Mouse (Mus musculus): ENCODE data around the gene Ccdc91. TPM values are rescaled to one million over a fixed set of nuclear protein-coding genes. Genes with fewer than 3 reads are reported as not detected.
A peak's percentile ranks its signal among the peaks of the same experiment; 100 is the strongest.

The Ccdc91 gene
- polyA plus RNA-seq, 1 experiment from 2014 or later = 41.9 TPM

GRCm38 (mm10) chr6:147661841-147662240, 186.2 kb downstream of the Ccdc91 start:
- no peak overlapping the region for H3K4me3 ChIP-seq (ENCODE audit: low read depth, low read length)
- H3K4me2 ChIP-seq (ENCODE audit: low read depth, low read length) = no peak overlapping the region
- no peaks in the 10 kb centered on the region for H3K27me3 ChIP-seq (ENCODE audit: control insufficient read depth, insufficient read depth, low read length)
- 84% methylated on average over 4 of the region's 4 CpGs for WGBS
- H3K9ac ChIP-seq (replicated peaks; ENCODE audit: low read depth, low read length) = no peak overlapping the region
- no peaks in the 10 kb centered on the region for H3K36me3 ChIP-seq (ENCODE audit: control insufficient read depth, insufficient read depth, low read length)
- no peaks in the 10 kb centered on the region for H3K9me3 ChIP-seq (ENCODE audit: control insufficient read depth, low read length)
- ATAC-seq (ENCODE audit: low read depth) = no peak
- H3K4me1 ChIP-seq (ENCODE audit: control insufficient read depth, insufficient read depth, low read length) = no peaks in the 10 kb centered on the region
- H3K27ac ChIP-seq (ENCODE audit: low read depth, low read length) = no peak overlapping the region

DNA sequence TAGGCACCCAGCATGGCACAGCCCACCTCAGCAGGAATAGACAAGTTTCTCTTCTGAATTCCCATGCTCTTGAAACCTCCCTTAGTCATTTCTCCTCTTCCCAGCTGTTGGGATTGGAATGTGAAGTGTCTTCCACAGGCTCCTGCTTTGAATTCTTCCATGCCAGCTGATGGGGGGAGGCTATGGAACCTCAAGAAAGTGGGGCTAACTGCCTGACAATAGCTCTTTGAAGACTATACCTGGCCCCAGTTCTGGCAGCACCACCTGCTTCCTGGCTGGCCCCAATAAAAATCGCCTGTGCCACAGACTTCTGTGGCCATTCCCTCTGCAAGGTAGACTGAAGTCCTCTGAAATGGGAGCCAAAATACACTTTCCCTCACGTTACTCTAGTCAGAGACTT, 187.0 kb downstream of the Ccdc91 start:
- 82% methylated on average over 2 of the region's 2 CpGs for WGBS
- no peak for ATAC-seq (ENCODE audit: low read depth)
- no peak overlapping the region for H3K4me2 ChIP-seq (ENCODE audit: low read depth, low read length)
- no peaks in the 10 kb centered on the region for H3K27me3 ChIP-seq (ENCODE audit: control insufficient read depth, insufficient read depth, low read length)
- H3K4me3 ChIP-seq (ENCODE audit: low read depth, low read length) = no peak overlapping the region
- H3K9me3 ChIP-seq (ENCODE audit: control insufficient read depth, low read length) = no peaks in the 10 kb centered on the region
- H3K27ac ChIP-seq (ENCODE audit: low read depth, low read length) = no peak overlapping the region
- no peaks in the 10 kb centered on the region for H3K36me3 ChIP-seq (ENCODE audit: control insufficient read depth, insufficient read depth, low read length)
- H3K9ac ChIP-seq (replicated peaks; ENCODE audit: low read depth, low read length) = no peak overlapping the region
- H3K4me1 ChIP-seq (ENCODE audit: control insufficient read depth, insufficient read depth, low read length) = no peaks in the 10 kb centered on the region

DNA sequence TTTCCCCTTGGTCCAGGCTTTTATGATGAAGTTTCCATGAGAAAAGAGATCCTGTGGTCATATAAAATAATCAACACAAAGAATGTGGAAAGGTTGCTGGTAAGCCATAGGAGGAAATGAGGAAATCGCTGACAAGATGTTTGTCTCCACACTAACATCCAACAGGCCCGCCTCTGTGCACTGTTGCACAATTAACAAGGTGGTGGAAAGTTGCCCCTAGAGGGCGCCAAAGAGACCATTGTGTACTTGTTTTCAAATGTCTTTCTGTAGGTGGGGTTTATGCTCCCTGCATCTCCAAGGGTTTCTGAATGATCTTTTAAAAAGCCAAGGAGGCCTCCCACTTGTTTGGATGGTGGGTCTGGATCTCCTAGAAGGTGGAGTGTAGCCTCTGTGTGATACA, 188.7 kb downstream of the Ccdc91 start:
- Histone ChIP-seq H3K4me3 (ENCODE audit: low read depth, low read length) (no peak overlapping the region), H3K9me3 (ENCODE audit: control insufficient read depth, low read length) (no peaks in the 10 kb centered on the region), H3K27me3 (ENCODE audit: control insufficient read depth, insufficient read depth, low read length) (no peaks in the 10 kb centered on the region), H3K4me2 (ENCODE audit: low read depth, low read length) (no peak overlapping the region), H3K4me1 (ENCODE audit: control insufficient read depth, insufficient read depth, low read length) (no peaks in the 10 kb centered on the region), H3K27ac (ENCODE audit: low read depth, low read length) (no peak overlapping the region), H3K9ac (replicated peaks; ENCODE audit: low read depth, low read length) (no peak overlapping the region), H3K36me3 (ENCODE audit: control insufficient read depth, insufficient read depth, low read length) (no peaks in the 10 kb centered on the region)
- no peak for ATAC-seq (ENCODE audit: low read depth)
- 59% methylated on average over 3 of the region's 3 CpGs for WGBS

DNA sequence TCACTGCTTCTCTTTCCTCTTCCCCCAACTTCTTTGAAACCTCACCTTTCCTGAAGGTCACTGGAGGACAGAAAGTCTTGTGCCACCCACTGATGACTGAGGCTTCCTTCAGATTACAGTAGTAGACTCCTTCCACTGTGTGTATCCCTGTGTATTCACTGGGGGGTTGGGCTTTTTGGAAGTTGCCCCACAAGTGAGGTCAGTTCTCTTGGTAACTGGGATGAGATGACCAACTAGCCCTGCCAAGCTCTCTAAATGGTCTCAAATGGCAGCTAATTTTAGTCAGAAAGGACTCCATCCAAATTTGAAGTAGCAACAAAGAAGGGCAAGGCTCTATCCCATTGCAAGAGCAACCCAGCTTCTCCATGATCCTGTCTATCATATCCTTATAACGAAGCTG, 195.7 kb downstream of the Ccdc91 start:
- 90% methylated on average over 1 of the region's 1 CpGs for WGBS
- no peaks in the 10 kb centered on the region for H3K27me3 ChIP-seq (ENCODE audit: control insufficient read depth, insufficient read depth, low read length)

DNA sequence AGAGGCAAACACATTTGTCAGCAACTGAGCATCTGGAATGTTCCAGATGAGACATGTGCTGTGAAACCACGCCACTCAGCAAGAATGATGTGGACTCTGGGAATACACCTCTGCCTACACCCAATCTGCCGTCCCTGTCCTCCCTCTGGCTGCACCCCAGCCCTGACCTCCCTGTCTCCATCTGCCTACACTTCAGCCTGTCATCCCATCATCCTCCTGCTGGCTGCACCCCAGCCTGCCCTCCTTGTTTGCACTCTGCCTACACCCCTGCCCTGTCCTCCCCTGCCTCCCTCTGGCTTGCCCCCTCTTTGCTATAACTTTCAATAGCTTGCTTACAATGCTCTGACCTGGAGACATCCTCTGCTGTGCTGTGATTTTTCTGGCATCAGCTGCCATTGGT, 196.9 kb downstream of the Ccdc91 start:
- ATAC-seq (ENCODE audit: low read depth) = no peak

More for the DNA sequence above, 195.7 kb downstream of the Ccdc91 start:
- Histone ChIP-seq H3K9me3 (ENCODE audit: control insufficient read depth, low read length) (no peaks in the 10 kb centered on the region), H3K4me3 (ENCODE audit: low read depth, low read length) (no peak overlapping the region), H3K4me1 (ENCODE audit: control insufficient read depth, insufficient read depth, low read length) (no peaks in the 10 kb centered on the region), H3K27ac (ENCODE audit: low read depth, low read length) (no peak overlapping the region), H3K9ac (replicated peaks; ENCODE audit: low read depth, low read length) (no peak overlapping the region), H3K36me3 (ENCODE audit: control insufficient read depth, insufficient read depth, low read length) (no peaks in the 10 kb centered on the region), H3K4me2 (ENCODE audit: low read depth, low read length) (no peak overlapping the region)
- ATAC-seq (ENCODE audit: low read depth) = no peak

GRCm38 (mm10) chr6:147675022-147675733, 199.6 kb downstream of the Ccdc91 start:
- Histone ChIP-seq H3K4me1 (ENCODE audit: control insufficient read depth, insufficient read depth, low read length) (no peaks in the 10 kb centered on the region), H3K27me3 (ENCODE audit: control insufficient read depth, insufficient read depth, low read length) (no peaks in the 10 kb centered on the region), H3K4me2 (ENCODE audit: low read depth, low read length) (no peak overlapping the region), H3K9ac (replicated peaks; ENCODE audit: low read depth, low read length) (no peak overlapping the region), H3K36me3 (ENCODE audit: control insufficient read depth, insufficient read depth, low read length) (no peaks in the 10 kb centered on the region), H3K27ac (ENCODE audit: low read depth, low read length) (no peak overlapping the region), H3K4me3 (ENCODE audit: low read depth, low read length) (no peak overlapping the region), H3K9me3 (ENCODE audit: control insufficient read depth, low read length) (no peaks in the 10 kb centered on the region)
- WGBS = 87% methylated on average over 7 of the region's 7 CpGs
- ATAC-seq (ENCODE audit: low read depth) = peak; percentile 66; the same call in 1 of the 2 replicates

More for the DNA sequence above, 196.9 kb downstream of the Ccdc91 start:
- H3K36me3 ChIP-seq (ENCODE audit: control insufficient read depth, insufficient read depth, low read length) = no peaks in the 10 kb centered on the region
- no peak overlapping the region for H3K4me3 ChIP-seq (ENCODE audit: low read depth, low read length)
- no peak overlapping the region for H3K27ac ChIP-seq (ENCODE audit: low read depth, low read length)
- H3K9me3 ChIP-seq (ENCODE audit: control insufficient read depth, low read length) = no peaks in the 10 kb centered on the region
- H3K4me1 ChIP-seq (ENCODE audit: control insufficient read depth, insufficient read depth, low read length) = no peaks in the 10 kb centered on the region
- no peaks in the 10 kb centered on the region for H3K27me3 ChIP-seq (ENCODE audit: control insufficient read depth, insufficient read depth, low read length)
- no peak overlapping the region for H3K4me2 ChIP-seq (ENCODE audit: low read depth, low read length)
- 89% methylated on average over 2 of the region's 2 CpGs for WGBS
- H3K9ac ChIP-seq (replicated peaks; ENCODE audit: low read depth, low read length) = no peak overlapping the region

DNA sequence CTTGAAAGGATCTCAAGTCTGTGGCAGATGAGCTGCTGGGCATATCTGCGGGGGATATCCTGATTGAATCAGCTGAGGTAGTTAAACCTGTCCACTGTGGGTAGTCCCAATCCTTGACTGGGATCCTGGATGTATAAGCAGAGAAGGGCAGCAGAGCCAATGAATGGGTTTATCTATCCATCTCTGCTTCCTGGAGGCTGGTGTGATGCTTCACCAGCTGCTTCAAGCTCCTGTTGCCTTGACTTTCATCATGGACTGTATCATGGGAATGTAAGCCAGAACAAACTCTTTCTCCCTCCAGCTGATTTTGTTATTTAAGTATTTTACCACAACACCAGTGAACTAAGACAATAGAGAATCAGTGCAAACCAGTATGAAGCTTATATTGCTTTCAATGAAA, 200.6 kb downstream of the Ccdc91 start:
- H3K9ac ChIP-seq (replicated peaks; ENCODE audit: low read depth, low read length) = no peak overlapping the region
- no peak overlapping the region for H3K4me2 ChIP-seq (ENCODE audit: low read depth, low read length)
- no peak overlapping the region for H3K27ac ChIP-seq (ENCODE audit: low read depth, low read length)
- H3K9me3 ChIP-seq (ENCODE audit: control insufficient read depth, low read length) = no peaks in the 10 kb centered on the region
- no peaks in the 10 kb centered on the region for H3K27me3 ChIP-seq (ENCODE audit: control insufficient read depth, insufficient read depth, low read length)
- WGBS = 93% methylated on average over 1 of the region's 1 CpGs
- no peaks in the 10 kb centered on the region for H3K36me3 ChIP-seq (ENCODE audit: control insufficient read depth, insufficient read depth, low read length)
- H3K4me3 ChIP-seq (ENCODE audit: low read depth, low read length) = no peak overlapping the region
- no peak for ATAC-seq (ENCODE audit: low read depth)
- H3K4me1 ChIP-seq (ENCODE audit: control insufficient read depth, insufficient read depth, low read length) = no peaks in the 10 kb centered on the region

Other genes starting within 250 kb of the Ccdc91 start
- 2.6 and 3.2 TPM in 2 replicates for gene Pthlh, start 211.6 kb upstream of the Ccdc91 start, polyA plus RNA-seq (2014; fragmentation: Nextera tagmentation; extraction: Ambion mirVana)

Data from neural tube, embryonic 14.5 days (tissue).